Mouse (Mus musculus) granulocyte monocyte progenitor cell, adult 5-6 weeks (primary cell): ENCODE data around the gene Cdc14b. TPM values are rescaled to one million over a fixed set of nuclear protein-coding genes. Genes with fewer than 3 reads are reported as not detected.

Source experiments
- ATAC-seq: replicated peaks from 2 replicates; pipeline ENCODE4 v1.8.0; 2016; ENCODE audit warnings: mild to moderate bottlenecking, moderate TSS enrichment, inconsistent platforms; ENCODE audit not compliant: poor library complexity, severe bottlenecking
- total RNA-seq, 2 experiments: library from RNA; stranded (forward) in 1 of 2; stranded (reverse) in 1 of 2; fragments of 200-712, 200-1000 nt in 1 of 2; fragments of >200 nt in 1 of 2; fragmentation: Nextera tagmentation in 1 of 2; gene quantifications; 2 replicates each; pipeline ENCODE4 v1.2.3; 2014 to 2017

Gene Cdc14b
- total RNA-seq, 2 experiments from 2014 or later: 0.97 to 2.1 TPM

DNA sequence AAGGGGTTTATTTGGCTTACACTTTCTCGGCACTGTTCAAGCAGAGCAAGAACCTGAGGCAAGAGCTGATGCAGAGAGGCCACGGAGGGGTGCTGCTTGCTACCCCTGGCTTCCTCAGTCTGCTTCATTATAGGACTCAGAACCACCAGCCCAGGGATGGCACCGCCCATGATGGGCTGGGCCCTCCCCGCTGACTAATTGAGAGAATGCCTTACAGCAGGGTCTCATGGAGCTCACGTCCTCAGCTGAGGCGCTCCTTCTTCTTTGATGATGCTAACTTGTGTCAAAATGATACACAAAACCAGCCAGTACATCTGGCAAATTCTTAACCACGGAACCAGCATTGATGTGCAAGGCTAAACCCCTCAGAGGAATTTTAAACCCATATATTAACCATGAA lies 34.5 kb downstream of the Cdc14b start:
- no peak for ATAC-seq

DNA sequence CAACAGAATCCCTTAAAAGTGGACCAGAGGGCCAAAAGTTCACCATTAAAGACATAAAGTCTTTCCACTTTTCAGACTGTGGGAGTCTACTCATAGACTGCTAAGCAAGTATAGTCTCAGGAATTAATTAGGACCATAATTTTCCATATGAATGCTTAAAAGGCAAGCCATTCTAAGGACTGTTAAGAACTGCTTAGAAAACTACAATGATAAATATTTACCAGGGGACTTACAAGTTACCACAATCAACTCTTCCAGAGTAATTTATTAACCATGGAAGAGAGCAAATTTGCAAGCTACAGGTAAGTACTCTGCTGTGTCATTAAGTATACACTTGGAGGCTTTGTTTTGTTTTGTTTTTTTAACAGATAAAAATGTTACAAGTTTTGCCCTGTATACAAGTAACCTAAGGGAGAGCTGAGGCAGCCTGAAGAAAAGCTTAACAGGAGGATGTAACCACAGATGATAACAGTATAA lies 37.4 kb downstream of the Cdc14b start:
- ATAC-seq: no peak

DNA sequence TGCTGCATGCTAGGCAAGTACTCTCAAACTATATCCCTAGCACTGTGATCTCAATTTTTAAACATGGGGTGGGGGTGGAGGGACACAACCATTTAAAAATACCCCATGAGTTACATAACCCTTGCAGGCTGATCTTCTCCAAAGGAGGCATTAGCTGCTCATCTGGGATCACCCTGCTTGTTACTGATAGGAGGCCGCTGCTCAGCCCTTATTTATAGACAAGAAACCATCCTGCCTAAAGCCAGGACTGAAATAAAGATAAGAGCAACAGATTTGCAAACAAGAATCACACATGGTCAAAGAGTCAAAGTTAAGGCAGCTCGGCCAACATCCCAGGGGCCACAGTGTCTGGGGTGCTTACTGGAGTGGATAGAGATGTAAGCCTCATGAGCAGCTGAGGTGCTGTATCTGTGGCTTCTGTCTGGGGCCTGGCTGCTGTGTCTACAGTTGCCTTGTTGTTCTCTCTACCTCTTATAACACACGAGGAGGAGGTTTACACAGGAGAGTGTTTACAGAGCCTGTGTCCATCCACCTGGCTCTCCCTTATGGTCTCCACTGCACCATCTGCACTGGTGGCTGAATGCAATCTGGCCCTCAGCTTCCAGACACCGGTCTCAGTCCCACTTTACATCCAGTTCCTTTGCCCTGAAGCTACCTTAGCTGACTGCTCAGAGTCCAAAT lies 38.0 kb downstream of the Cdc14b start:
- no peak for ATAC-seq

DNA sequence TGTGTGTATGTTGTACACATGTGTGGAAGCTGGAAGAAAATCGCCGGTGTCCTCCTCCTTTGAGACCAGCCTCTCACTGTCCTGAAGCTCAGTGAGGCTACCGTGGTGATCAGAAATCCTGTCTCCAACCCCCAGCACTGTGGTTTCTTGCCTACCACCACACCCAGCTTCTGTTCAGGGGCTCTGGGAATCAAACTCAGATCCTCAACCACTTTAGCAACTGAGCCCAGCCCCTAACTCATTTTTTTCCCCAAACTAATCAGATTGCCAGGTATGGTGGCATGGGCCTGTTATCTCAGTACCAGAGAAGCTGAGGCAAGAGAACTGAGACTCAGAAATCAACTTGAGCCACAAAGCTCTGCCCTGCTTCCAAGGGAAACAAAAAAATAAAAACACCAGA lies 39.3 kb downstream of the Cdc14b start:
- no peak for ATAC-seq

DNA sequence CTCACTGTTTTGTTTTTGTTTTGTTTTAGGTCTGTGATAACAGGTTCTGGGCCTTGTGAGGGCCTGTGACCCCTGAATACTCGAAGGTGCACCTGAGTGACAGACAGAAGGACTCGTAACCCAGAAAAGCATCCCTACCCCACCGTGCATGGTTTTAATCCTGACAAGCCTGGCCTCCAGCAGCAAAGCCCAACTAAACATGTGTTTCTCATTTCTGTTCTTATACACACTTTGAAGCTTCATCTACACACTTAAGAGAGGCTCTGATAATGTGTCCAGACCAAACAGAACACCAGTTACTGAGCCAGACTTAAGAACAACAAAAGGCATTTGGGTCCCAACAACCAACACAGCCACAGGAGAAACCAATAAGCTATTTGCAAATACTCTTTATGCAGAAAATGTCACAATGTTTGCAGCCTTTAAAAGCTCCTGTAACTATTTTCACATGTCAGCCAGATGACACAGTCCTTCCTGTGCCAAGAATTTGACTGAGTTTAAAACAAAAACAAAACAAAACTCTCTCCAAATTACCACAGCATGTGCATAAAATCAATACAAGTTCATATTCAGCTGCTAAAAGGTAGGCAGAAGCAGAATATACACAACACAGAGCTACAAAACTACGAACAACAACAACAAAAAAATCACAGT lies 39.9 kb downstream of the Cdc14b start:
- no peak for ATAC-seq

DNA sequence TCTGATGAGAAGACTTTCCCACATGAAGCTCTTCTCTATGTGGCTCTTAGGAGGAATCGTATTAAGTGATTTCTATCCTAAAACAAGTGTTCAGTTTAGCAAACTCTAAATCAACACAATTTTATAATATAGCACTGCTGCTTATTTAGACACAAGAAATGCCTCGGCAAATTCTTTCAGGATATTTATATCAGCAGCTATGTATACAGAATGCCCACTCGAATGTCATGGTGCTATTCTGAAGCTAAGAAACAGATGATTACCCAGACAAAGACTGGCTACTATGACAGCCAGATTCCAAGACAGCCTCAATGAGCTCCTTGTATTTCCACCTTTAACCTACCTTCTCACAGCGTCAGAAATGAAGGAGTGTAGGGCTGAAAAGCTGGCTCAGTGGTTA lies 42.0 kb downstream of the Cdc14b start:
- no peak for ATAC-seq

DNA sequence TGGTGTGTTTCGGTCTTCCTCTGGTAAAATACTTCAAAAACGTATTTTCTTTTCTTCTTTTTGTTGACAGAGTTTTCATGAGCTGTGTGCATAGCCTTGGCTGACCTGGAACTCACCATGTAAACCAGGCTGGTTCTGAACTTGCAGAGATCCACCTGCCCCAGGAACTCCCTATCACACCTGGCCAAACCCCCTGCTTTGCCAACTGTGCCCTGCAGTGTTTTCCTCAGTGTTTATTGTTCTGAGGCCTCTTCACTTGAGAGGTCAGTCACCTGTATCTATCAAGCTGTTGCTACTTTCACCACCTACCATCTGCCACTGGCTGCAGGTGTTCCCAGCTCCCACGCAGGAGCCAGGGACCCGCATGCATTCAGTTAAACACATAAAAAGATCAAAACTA lies 48.4 kb downstream of the Cdc14b start:
- no peak for ATAC-seq

DNA sequence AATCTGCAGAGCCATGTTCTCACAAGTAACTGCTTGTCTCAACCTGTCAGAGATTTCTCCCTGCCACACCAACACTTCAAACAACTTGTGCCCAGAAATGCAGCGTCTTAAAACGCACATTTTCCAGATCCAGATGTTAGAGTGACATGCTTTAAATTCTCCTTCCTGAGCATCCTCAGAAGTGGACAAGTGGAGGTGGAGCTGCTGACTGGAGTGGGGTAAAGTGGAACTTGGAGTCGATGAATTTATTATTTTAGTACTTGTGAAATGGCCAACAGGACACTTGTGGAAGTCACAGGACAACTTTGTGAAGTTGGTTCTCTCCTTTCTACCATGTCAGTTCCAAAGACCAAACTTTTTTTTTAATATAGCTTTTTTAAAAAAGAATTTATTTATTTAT lies 49.4 kb downstream of the Cdc14b start:
- no peak for ATAC-seq

DNA sequence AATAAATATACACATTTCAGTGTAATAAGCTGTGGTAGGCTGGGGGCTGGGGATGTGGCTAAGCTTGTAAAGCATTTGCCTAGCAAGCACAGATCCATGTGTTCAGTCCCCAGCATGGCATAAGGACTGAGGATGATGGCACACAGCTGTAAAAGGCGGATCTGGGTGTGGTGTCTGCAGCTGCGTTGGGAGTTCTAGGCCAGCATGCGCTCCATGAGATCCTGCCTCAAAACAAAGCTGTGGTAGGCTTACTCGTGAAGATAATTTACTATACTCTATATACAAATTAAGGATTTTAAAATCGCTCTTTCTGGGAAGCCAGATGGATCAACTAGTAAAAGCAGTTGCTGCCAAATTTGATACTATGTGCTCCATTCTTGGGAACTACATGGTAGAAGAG lies 60.2 kb downstream of the Cdc14b start:
- no peak for ATAC-seq

DNA sequence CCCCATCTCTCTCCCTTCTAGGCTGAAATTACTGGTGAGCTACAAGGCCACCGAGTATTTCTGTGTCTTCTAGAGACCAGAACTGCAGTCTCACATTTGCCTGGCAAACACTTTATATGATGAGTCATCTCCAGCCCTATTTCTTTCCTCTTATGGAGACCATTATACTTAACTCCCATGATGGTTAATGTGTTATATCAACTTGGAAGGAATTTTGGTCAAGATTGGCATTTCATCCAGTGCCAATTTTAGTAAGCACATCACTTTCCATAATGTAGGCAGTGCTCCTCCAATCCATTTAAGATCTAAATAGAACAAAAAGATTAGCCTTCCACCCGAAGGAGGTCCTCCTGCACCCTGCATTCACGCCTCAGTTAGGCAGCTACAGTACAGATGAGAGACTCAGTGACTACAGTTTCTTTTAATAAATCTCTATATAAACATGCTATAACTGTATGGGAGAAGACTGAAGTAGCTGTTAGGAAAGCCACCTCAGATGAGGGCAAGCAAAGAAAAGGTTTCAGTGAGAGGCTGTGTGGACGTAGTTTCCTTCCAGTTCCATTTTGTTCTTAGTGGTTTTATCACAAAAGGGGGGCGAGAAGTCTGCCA lies 63.0 kb downstream of the Cdc14b start:
- ATAC-seq: no peak

DNA sequence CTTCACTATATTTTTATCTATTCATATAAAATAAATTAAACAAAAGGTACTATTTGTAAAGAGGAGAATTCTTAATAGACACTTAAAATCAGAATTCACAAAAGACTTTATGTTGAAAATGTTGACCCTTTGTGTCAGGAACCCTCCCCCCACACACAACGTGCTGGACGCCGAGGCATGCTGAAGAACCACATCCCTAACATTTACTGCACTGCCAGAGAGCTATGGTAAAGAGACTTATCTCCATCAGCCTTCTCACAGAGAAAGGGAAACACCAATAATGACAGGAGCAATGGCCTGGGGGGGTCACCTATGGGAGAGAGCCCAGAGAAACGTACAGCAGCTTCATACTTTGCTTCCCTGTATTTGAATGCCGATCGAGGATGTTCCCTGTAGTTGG lies 66.9 kb downstream of the Cdc14b start:
- ATAC-seq: no peak

DNA sequence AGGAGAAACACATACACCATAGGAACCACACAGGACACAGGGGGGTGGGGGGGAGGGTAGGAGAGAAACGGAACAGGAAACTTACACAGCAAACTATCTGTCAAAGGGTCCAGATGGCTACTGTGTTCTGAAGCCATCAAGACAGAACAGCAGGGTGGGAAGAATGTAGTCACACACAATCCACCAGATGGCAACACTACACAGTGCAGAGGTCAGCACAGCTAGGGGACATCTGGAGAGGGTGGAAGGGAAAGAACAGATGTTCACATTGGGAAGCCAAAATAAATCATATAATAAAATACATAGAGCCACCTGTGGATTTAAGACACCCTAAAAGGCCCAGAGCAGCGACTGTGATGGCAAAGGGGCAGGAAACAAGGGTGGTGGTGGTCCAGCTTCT lies 69.9 kb downstream of the Cdc14b start:
- peak; percentile 44; the same call in 1 of the 2 replicates for ATAC-seq

DNA sequence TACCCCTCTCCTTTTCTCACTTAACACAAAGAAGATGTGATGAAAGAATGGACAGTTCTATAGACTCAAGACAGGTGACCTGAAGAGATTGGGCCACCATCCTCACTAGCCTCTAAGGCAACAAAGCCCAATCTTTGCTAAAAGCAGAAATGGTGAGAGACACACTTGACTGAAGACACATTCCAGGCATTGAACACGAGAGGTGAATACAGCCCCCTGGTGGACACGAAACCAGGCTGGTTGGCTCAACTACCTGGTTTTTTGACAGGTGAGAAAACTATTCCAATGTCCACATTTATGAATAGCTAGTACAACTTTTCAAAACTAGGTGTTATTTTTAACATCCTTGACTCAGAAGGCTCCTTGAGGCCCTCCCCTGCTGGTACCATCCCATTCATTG lies 70.4 kb downstream of the Cdc14b start:
- no peak; the same call in 1 of the 2 replicates for ATAC-seq

DNA sequence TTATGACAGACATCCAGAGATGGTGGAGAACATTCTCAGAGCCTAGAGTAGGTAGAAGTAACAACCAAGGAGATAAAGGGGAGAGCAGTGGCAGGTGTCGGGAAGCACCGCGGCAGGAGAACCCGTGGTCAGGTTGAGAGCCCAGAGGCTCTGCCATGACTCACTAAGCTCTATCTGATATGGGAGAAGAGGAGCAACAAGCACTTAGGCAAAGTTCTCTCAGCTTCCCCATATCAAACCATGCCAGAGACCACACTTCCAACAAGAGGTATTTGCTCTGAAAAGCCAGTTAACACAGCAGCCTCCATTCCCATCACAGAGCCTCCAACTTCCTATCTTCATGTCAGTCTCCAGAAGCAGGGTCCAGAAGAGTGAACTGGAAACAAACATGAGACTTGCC lies 74.2 kb downstream of the Cdc14b start:
- no peak for ATAC-seq

DNA sequence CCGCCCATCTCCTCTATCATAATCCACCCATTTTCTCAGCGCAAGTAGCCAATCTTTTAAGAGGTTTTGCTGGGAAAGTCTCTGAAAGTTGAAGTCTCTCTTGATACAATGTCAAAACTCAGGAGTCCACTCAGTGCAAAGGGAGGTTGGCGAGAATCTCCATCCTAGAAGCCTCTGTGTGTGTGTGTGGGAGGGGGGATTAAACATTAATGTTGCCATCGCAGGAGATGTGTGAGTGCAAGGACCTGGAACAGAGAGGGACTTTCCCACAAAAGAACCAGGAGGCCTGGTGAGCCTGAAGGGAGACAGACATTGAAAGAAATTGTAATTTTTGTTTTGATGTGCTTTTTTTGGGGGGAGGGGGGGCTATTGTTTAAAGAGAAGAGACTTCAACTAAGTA lies 76.8 kb downstream of the Cdc14b start:
- no peak for ATAC-seq

DNA sequence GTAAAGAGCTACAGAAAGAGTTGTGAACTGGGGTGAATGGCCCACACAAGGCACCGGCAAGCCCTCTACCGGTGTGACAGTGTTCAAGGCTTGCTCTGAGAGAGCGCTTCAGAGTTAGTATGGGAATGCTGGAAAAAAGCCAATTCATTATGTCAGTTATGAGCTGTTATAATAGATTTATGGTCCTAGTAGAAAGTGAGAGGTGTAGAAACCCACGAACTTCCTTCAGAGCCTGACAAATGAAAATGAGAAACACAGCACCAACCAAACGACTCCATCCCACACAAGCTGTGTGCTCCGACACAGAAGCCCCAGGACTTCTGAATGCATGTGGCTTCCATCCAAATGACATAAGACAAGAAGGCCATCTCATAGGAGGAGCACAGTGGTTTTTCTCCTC lies 77.2 kb downstream of the Cdc14b start:
- ATAC-seq: no peak

DNA sequence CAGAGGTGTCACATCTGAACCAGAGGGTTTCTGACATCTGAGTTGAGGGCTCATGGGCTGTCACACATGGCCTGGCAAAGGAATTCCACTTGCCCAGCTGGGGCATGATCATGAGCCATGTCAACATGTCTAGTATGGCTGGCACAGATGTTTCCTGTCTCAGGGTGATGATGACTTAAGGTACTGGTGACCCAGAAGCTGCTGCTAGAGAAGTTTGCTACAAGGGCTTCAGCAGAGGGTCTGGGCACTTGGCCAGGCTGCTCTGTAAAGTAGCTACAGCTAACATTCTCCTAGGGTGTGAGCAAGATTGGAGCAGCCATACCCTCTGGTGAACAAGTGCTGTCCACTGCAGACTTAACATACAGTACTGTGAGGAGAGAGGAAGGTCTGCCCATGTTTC lies 88.0 kb downstream of the Cdc14b start:
- ATAC-seq: no peak

DNA sequence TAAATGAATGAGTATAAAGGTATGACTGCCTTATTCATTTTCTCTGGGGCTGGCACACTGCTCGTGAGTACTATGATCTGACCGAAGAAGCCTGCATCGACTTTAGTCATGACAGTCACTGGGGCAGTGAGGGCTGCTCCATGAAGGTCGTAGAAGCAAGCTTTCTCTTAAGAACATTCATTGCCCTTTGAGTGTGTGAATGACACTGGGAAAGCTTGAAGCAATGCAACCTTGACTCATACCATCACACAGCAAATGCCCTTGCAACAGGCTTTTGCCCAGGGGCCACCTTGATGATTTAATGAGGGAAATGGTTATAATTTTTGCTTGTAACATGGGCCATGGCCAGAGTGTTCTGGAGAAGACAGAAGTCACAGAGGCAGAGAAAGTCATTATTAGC lies 88.6 kb downstream of the Cdc14b start:
- ATAC-seq: no peak

DNA sequence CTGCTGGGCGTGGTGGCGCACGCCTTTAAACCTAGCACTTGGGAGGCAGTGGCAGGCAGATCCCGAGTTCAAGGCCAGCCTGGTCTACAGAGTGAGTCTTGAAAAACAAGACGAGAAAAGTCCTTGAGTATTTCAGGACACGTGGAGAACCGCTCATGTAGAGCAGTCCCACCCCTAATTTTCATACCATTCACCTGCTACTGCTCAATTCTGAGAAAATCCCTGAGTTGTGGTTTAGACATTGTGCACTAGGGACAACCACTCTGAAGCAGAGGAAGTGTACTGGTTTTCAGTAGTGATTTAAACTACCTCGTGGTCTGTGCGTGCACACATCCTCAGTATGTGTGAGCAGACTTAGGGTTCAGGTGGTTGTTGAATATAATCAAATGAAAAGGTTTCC lies 89.5 kb downstream of the Cdc14b start:
- ATAC-seq: no peak

DNA sequence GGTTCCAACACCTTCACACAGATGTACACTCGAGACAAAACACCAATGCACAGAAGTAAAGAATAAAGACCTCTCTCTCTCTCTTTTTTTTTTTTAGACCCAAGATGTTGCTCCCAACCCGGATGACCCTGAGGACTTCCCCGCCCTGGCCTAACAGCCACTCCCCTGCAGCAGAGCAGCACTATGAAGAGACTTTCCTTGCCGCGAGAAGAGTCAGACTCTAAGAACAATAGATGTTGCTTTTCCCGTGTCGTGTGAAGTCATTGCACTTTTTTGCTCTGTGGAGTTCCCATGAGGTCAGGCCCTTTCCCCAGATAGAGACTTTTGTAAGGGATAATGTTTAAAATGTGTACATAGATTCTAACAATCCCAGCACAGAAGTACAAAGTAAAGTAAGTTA lies 89.9 kb downstream of the Cdc14b start:
- ATAC-seq: no peak

DNA sequence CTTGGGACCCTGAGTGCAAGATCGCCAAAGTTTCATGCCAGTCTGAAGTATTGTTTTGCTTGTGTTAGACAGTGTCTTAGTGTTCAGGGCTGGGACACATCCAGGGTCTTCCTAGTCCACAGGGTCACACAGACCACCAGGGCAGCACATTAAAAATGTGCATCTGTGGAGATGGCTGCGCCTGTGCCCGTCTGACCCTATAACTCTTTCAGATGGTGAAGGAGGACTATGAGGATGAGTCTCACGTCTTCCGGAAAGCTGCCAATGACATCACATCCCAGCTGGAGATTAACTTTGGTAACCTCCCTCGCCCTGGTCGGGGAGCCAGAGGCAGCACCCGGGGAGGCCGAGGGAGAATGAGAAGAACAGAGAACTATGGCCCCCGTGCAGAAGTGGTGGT lies 90.7 kb downstream of the Cdc14b start:
- ATAC-seq: no peak

DNA sequence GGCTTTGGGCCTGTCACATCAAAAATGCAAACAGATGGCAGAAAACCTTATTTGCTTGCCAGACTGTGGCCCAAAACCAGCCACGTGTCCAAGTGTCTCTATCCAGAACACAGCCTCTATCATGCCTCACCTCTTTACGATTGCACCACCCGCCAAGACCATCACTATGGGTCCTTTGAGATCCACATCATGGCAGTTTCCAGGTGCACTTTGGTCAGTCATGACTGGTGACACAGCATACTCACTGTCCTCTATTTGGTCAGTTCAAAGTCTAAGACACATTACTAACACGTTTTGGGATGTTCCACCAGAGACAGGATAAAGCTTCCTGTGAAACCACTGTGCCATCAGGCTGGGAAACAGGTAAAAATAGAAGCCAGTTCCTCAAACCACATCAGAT lies 91.5 kb downstream of the Cdc14b start:
- ATAC-seq: no peak
